Mouse (Mus musculus) layer of hippocampus, adult 9-11 months (tissue): ENCODE results near the gene Rps6kc1.

Experiments used
- DNase-seq: peaks from one replicate; pipeline ENCODE4 v3.0.0; 2022

Gene Rps6kc1

DNA sequence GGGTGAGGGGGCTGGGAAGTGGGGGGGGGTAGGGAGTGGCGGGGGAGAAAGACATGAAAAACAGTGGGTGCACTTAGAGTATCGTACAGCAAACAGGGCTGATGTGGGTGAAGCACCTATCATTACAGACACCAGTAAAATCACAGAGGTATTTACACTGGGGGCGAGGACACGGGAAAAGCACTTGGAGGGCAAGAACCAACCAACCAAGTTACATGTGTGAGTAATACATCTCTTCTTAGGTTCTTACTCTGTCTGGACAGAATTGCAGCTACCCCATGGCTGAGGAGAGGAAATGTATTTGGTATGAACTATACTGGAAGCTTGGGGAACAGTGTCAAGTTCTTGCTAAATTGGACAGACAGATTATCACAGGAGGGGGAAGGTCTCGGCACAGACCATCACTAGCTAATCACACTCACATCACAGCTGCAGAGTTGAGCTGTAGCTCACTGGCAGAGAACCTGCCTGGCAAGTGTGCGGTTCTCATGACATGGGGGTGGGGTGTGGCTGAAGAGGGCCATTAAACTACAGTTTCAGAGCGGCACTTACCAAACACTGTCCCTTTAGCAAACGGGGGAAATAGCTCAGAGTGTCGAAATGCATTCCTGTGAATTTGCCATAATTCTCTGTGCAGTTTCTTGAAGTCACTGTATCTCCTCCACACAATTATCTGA, 12.5 kb downstream of the Rps6kc1 start:
- DNase-seq = no peak

DNA sequence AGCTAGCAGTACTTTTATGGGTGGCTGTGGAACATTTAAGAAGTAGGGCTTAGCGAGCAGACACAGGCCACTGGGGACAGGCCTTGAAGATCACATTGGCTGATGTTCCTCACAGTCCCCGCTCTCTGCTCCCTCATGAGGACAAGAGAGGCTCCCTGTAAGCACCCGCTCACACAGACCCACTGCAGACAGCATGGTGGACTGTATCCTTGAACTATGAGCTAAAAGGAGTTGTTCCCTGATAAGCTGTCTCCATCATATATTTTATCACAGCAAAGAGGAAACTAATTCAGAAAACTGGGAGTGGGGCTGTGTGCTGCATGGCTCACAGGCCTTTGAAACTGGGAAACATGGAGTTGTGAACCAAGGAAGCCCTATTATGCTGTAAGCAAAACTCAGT, 13.4 kb downstream of the Rps6kc1 start:
- DNase-seq = no peak

DNA sequence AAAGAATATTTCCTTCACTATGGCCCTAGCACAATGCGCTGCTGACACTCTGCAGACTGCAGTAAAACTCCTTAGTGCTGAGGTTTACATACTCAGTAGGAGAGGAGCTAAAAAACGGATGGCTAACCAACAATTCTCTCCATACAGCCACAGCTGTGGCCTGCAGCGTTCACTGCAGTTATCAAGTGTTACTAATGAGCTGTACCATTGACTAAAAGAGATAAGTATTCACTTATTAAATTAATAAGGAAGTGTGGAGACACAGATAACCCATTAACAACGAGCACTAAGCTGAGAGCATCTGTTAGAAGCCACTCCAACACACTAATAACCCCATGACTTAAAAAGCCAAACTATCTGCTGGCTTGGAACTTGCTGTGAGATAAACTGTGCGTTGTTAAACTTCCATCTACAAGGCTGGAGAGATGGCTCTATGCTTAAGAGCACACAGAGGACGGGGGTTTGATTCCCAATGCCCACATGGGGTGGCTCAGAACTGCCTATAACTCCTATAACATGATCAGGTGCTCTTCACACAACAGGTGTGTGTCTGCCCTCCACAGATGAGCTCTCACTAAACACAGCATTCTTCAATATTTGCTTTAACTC, 17.9 kb downstream of the Rps6kc1 start:
- DNase-seq = no peak

GRCm38 (mm10) chr1:190888646-190889045, 22.9 kb downstream of the Rps6kc1 start:
- DNase-seq = no peak

DNA sequence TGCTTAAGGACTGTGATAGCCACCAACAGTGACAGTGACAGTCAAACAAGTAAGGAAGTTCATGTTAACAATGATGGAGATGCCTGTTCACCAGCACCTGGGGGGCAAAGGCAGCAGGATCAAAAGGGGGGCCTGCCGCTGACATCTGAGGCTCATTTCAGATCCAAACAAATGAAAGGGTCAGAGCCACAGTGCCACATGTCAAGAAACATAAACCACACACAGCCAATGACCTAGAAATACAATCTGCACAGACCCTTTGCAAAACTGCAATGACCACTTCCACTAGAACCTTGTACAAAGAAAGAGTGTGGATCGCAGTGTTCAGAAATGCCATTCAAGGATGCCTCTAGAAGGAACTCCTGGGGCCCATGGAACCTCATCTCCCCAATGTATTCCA, 23.5 kb downstream of the Rps6kc1 start:
- DNase-seq = no peak

GRCm38 (mm10) chr1:190886014-190886413, 25.6 kb downstream of the Rps6kc1 start:
- no peak for DNase-seq

- DNase-seq = no peak
Observed at GRCm38 (mm10) chr1:190881422-190881821, 30.1 kb downstream of the Rps6kc1 start.

DNA sequence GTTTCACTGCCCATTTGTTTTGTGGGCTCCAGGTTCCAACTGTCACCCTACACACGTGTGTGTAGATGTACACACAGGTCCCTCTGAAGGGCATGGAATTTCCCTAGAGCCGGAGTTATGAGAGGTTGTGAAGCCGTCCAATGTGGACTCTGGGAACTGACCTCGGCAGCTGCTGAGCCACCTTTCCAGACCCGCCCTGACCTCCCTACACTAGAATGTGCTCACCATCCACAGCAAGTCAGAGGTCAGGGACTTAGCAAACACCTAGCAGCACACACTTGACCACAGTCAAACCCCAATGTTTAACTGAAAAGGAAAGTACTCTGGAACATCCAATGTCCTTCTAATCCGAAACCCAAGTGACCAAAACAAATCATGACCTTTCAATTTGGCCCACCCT, 30.9 kb downstream of the Rps6kc1 start:
- DNase-seq = no peak

- peak; percentile 71 for DNase-seq
Observed at GRCm38 (mm10) chr1:190875751-190876150, 35.8 kb downstream of the Rps6kc1 start.

DNA sequence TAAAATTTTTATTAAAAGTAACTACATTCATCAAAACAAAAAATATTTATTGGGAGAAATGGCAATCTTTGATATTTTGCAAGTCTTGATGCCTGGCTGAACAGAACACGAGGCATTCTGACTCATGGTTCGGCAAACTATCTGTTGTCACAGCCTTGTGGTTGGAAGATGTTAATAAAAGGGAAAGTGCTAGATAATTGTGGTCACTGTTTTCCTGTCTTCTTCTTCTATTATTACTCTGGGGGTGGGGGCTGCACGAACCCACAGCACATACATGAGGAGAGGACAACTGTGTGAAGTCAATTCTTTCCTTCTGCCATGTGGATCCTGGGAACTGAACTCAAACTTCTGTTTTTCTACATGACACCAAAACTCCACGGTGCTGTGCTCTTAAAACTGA, 36.5 kb downstream of the Rps6kc1 start:
- DNase-seq = no peak

- no peak for DNase-seq
Observed at GRCm38 (mm10) chr1:190871068-190871467, 40.5 kb downstream of the Rps6kc1 start.

GRCm38 (mm10) chr1:190869996-190870395, 41.6 kb downstream of the Rps6kc1 start:
- no peak for DNase-seq

GRCm38 (mm10) chr1:190868790-190869189, 42.8 kb downstream of the Rps6kc1 start:
- no peak for DNase-seq

GRCm38 (mm10) chr1:190861626-190862025, 49.9 kb downstream of the Rps6kc1 start:
- DNase-seq = no peak

DNA sequence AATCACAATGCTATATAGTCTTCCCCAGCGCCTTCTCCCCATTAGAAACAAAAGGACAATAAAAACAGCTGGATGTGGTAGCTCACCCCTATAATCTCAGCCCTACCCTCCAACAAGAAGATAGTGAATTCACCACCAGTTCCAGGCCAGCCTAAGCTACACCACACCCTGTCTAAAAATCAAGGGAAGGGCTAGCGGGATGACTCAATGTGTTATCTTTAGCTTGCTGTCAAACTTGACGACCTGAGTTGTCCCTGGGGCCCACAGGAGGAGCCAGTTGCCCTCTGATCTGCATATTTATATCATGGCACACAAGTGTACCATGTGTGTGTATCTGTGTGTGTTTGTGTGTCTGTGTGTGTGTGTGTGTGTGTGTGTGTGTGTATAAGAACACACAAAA, 57.1 kb downstream of the Rps6kc1 start:
- no peak for DNase-seq

DNA sequence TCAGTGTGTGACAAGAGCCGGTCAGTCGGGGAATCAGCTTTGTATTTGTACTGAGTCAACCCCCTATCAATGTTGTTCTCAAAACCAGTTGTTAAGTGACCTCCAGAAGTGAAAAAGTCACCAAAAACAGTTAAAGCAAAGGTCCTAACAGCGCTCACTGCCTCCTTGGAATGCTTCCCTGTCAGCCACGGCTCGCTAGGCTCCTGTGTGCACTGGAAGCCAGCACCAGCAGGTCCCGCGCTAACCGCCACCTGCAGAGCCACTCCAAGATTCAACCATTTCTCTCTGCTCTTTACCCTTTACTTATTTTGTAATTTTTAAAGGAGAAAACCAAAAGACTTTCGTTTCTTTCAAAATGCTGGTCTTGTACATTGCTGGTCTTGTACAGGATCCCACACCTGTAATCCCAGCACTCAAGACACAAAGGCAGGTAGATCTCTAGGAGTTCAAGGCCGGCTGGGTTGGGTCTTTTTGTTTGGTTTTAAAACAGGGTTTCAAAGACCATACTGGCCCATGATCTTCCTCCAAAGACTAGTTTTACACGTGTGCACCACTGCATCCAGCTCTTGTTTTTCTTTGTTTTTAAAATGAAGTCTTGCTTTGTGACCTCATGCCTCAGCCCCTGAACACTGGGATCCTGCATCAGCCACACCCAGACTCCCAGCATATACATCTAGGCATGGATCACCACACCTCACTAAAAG, 62.3 kb downstream of the Rps6kc1 start:
- DNase-seq = no peak

GRCm38 (mm10) chr1:190848676-190849075, 62.9 kb downstream of the Rps6kc1 start:
- no peak for DNase-seq

GRCm38 (mm10) chr1:190846956-190847355, 64.6 kb downstream of the Rps6kc1 start:
- DNase-seq = no peak

DNA sequence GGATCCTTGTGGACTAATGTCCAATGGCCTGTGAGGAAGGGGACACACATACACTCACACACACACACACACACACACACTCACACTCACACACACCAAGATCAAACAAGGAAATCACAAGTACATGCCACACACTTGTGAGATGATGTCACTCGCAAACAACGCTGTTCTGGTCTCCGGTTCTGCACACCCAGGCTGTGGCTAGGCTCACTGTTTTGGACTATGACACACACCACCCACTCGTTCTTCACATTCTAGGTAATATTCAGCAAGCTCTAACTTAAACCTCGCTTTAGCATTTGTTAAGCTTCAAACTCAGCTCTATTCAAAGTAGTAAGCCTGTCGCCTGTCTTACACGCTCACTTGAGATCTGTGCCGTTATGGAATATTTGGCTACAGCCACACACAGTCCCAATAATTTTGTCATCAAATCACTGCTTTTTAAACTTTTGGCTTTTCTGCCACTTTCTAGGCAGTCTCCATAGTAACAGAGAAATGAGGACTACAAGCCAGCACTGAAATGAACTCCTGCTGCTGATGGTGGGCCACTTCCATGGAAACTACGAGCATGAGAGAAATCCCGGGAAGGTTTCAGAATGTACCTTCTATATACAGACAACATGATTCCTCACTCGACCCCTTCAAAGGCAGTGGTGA, 65.4 kb downstream of the Rps6kc1 start:
- DNase-seq = peak; percentile 49

- no peak for DNase-seq
Observed at GRCm38 (mm10) chr1:190845419-190845818, 66.2 kb downstream of the Rps6kc1 start.

- DNase-seq = no peak
Observed at GRCm38 (mm10) chr1:190844356-190844755, 67.2 kb downstream of the Rps6kc1 start.

GRCm38 (mm10) chr1:190836046-190836445, 75.5 kb downstream of the Rps6kc1 start:
- DNase-seq = no peak

DNA sequence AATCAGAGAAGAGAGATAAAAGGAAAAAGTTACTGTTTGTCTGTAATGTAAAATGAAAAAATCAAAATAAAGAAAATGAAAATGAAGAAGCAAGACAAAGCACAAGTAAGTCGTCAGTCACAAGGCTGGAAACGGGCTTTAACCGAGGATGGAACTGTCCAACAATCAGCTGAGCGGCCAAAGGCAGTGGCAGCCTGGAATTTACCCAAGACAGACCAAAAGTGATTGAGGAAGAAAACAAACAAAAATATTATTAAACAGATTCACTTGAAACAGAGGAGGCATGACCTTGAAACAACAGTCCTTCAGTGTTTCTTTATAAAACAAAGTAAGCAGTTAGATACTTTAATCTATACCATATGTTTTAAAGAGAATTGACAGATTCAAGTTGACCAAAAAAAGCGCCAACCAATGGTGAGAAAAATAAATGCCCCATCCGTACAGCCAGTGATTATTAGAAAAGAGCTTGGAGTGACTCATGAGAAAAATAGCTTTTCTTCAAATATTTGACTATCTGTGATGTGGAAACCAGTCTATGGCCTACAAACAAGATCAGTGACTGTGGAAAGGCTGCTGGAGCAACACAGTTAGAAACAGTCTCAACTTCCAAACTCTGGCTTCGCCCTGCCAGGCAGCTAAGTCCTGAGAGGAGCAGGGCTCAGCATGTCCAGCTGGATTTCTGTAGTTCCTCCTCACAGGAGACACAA, 77.2 kb downstream of the Rps6kc1 start:
- no peak for DNase-seq
